Mouse (Mus musculus) left cerebral cortex, adult 8-10 months (tissue): Measurements from ENCODE around the gene Cend1. TPM values are rescaled to one million over a fixed set of nuclear protein-coding genes. Genes with fewer than 3 reads are reported as not detected.
"Not testable (repeated sequence)": the region's sequence is repeated elsewhere in the genome, so short reads cannot be mapped to it uniquely, and the experiment has no call there.

Source experiments
- DNase-seq, 2 experiments: peaks; one replicate each; pipeline ENCODE4 v3.0.0; 2022; ENCODE audit warnings: low spot score in 2 of 2
- total RNA-seq, 4 experiments: library from RNA; stranded (reverse); gene quantifications; 2 replicates each; pipeline ENCODE4 v1.2.4; 2022

Cend1 gene
- total RNA-seq, 4 experiments from 2014 or later = 286 to 326 (median 299) TPM

DNA sequence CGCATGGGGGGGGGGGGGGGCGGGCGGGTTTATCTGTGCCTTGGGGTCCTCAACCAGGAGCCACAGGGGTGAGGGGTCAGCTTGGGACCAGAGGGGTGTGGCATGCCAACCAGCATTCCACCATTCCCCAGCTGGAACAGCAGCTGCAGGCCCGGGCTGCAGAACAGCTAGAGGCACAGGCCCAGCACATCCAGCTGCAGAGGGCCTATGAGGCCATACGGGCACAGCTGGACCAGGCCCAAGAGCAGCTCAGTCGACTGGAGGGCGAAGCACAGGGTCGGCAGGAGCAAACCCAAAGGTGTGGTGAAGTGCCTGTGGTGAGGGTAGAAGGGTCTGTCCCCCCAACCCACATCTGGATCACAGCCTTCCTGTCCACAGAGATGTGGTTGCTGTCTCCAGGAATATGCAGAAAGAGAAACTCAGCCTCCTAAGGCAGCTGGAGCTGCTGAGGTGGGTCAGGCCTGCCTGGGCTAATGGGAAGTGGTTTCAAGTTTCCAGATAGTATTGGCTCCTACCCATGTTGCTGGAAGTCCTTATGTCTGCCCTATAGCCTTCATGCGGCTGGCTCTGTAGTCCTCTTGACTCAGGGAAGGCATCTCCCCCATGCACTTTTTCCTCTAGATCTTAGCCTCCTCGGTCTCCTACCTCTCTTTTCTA, 36.2 kb upstream of the Cend1 start:
- DNase-seq = no peak

GRCm38 (mm10) chr7:141464603-141465201, 35.4 kb upstream of the Cend1 start:
- DNase-seq = no peak

- no peak for DNase-seq
These were observed 34.7 kb upstream of the Cend1 start for GRCm38 (mm10) chr7:141463824-141464602.

- no peak for DNase-seq
These were observed 33.1 kb upstream of the Cend1 start for GRCm38 (mm10) chr7:141462333-141462821.

GRCm38 (mm10) chr7:141461521-141462332, 32.4 kb upstream of the Cend1 start:
- no peak for DNase-seq

- DNase-seq = no peak
These were observed 31.3 kb upstream of the Cend1 start, which contains the start of gene Cracr2b for GRCm38 (mm10) chr7:141460391-141461113. Gene Cracr2b, plus strand, starts transcription at chr7:141461094.

DNA sequence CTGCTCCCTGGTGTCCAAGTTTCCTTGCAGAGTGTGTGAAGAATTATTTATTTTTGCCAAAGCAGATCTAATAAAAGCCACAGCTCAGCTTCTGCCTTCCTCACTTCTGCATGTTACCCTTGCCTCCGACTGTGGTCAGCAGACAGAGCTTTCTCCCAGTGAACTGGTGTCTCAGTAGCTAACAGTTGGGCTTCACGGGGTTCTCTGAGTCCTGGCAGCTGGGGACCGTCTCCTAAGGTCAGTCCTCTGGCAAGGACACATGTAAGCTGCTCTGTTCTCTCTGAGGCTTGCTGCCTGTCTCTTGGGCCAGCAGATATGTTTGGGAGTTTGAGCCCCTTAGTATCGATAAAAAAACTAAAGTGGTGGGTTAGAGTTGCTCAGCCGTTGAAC, 30.7 kb upstream of the Cend1 start:
- DNase-seq = no peak

- DNase-seq = no peak
These were observed 30.0 kb upstream of the Cend1 start for GRCm38 (mm10) chr7:141459301-141459711.

DNA sequence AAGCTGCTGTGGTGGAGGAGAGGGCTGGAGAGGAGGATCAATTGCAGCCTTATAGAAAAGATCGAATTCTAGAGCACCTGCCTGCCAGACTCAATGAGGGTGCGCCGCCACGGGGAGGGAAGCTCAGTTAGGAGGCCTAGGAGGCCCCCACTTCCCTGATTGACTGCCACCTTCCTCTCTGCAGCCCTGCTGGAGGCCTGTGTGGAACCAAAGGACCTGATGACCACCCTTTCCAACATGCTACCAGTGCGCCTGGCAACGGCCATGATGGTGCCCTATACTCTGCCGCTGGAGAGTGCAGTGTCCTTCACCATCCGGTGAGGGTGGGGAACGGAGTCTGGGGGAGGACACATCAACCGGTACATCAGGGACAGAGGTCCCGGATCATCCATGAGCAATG, 29.4 kb upstream of the Cend1 start:
- DNase-seq = no peak

GRCm38 (mm10) chr7:141457986-141458660, 28.8 kb upstream of the Cend1 start:
- DNase-seq = no peak

DNA sequence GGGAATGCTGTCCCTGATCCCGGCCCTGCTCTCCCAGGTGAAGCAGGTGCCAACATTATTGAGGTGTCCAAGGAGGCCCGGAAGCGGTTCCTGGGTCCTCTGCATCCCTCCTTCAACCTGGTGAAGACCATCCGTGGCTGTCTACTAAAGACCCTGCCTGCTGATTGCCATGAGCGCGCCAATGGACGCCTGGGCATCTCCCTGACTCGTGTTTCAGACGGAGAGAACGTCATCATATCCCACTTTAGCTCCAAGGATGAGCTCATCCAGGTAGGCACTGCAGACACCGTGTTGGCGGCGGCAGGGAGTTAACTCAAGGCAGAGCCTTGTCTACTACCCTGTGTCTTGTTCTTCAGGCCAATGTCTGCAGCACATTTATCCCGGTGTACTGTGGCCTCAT, 27.9 kb upstream of the Cend1 start:
- no peak for DNase-seq

GRCm38 (mm10) chr7:141456739-141457138, 27.4 kb upstream of the Cend1 start:
- no peak for DNase-seq

DNA sequence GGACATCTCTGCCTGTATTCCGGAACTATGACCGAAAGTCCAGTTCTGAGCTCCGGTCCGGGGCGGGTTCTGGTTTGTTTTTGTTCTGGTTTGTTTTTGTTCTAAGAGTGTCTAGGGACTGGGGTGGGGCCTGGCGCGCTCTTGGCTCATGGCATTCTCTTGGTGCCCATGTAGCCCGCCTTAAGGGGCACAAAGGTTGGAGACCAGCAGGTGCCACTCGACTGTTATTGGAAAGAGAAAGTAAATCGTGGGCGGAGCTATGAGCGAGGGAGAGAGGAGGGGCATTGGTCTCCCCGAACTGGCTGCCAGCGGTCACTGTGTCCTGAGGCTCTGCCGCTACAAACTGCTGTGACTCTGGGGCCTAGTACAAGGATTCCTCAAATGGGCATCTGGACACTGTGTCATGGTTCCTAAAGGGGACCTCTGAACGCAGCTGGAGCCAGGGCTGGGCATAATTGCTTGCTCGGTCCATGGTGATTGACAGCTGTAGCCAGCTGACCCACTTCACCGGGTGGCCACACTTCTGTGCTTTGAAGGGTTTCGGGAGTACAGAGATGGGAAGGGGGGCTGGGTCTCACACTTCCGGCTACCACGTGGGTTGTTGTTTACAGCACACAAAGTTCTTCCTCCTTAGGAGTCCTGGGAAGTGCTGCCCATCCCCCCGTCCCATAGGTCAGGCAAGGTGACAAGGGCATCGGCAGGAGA, 26.5 kb upstream of the Cend1 start:
- no peak for DNase-seq

GRCm38 (mm10) chr7:141454967-141455551, 25.8 kb upstream of the Cend1 start, which contains the start of gene Pnpla2:
Gene Pnpla2, plus strand, starts transcription at chr7:141455198.
- DNase-seq = peak; percentile 82 to 87

DNA sequence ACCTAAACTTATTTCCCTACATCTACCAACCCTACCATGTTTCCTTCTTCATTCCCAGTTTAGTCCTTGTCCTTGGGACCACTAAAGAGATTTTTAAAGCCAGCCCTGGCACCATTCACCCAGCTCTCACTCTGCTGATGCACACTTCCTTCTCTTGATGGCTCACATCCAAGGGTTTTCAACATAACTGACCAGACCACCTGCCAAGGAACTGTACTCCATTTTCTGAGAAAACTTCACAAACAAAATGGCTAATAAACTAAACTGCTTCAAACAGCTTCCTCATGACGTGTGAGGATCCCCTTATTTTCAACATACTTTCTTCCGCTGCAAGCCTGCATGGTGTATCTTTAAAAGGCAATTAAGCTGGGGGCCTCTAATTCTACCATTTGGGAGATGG, 24.3 kb upstream of the Cend1 start:
- no peak for DNase-seq

- no peak for DNase-seq
These were observed 22.6 kb upstream of the Cend1 start for GRCm38 (mm10) chr7:141451928-141452327.

DNA sequence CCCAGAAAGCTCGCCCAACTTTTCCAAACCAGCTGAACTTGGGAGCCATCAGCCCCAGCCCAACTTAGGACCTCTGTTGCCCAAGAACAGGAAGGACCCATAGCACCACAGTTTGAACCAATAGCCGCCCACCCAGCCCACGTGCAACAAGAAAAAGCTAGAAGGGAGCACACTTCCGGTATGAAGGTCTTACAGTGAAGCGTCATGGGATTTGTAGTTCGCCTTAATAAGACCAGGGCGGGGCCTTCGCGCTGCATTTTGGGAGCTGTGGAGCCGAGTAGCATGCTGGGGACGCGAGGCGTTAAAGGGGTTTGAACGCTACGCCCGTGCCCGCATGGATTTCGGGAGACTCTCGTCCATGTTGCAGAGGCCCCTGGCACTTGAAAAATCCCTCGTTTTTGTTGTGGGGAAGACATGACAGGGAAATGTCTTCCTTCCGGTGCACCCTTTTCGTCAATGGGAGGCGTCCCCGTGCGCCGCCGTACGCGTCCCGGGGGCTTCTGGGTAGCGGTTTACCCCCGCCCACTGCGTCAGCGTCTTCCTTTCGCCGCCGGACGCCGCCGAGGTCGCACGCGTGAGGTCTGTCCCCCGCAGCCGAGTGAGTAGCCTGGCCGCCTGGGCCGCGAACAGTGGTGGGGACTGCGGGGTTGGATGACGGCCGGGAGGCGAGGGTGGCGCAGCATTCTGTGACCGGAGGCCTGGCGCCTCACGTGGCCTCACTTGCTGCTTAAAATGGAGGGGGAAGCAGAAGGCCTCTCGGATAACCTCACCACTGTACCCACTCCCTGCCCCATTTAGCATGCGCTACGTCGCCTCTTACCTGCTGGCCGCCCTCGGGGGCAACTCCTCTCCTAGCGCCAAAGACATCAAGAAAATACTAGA, 18.1 kb upstream of the Cend1 start, which contains the start of gene Rplp2:
Rplp2 (plus strand) TSS at position 261 of the 882 bp plus-strand sequence.
- peak; percentile 93 to 94 for DNase-seq

- DNase-seq = not testable (repeated sequence)
These were observed 17.1 kb upstream of the Cend1 start for GRCm38 (mm10) chr7:141446374-141446773.
